Mouse (Mus musculus) adrenal gland, postnatal 36 days (tissue): ENCODE data around the gene Gng5. TPM values are rescaled to one million over a fixed set of nuclear protein-coding genes. Genes with fewer than 3 reads are reported as not detected.

ENCODE experiments used
- DNase-seq, 2 experiments: peaks; one replicate each; pipeline ENCODE4 v3.0.0; 2021; ENCODE audit warnings: mixed read lengths in 1 of 2
- total RNA-seq, 2 experiments: library from RNA; stranded (reverse); gene quantifications; 2 replicates each; pipeline ENCODE4 v1.2.3; 2021

Gng5 gene
- total RNA-seq, 2 experiments from 2014 or later, result 250 to 253 TPM

- no peak for DNase-seq
Measured at GRCm38 (mm10) chr3:146540521-146541273, 41.1 kb downstream of the Gng5 start.

- no peak for DNase-seq
Measured at GRCm38 (mm10) chr3:146543632-146544031, 44.0 kb downstream of the Gng5 start.

GRCm38 (mm10) chr3:146554816-146555215, 55.2 kb downstream of the Gng5 start:
- DNase-seq, result no peak

Other genes starting within 250 kb of the Gng5 start
- gene Ssx2ip, start 95.2 kb upstream of the Gng5 start, total RNA-seq, result 1 to 10 TPM; 8.4 to 9.6 TPM
- gene Ctbs, start 50.0 kb upstream of the Gng5 start, total RNA-seq, result 10 to 100 TPM in 1 of 2 experiments, 1 to 10 TPM in 1; 8.1 to 12.3 TPM
- gene Spata1, start 54 bp upstream of the Gng5 start, total RNA-seq, result 1 to 10 TPM; 3.9 to 4.6 TPM
- 10 to 100 TPM; 25.8 to 29.6 TPM for gene Rpf1, start 21.6 kb downstream of the Gng5 start, total RNA-seq
- under 1 TPM in 1 of 2 experiments, not detected in 1; 0.43 TPM for gene Uox, start 70.6 kb downstream of the Gng5 start, total RNA-seq
- gene Dnase2b, start 115.8 kb downstream of the Gng5 start, total RNA-seq, result not detected
- gene 4930503B20Rik, start 151.5 kb downstream of the Gng5 start, total RNA-seq, result not detected
- under 1 TPM in 1 of 2 experiments, not detected in 1; 0.26 TPM for gene Samd13, start 185.8 kb downstream of the Gng5 start, total RNA-seq